Mouse (Mus musculus) C2C12 (cell line): ENCODE data around the gene Mthfr. TPM values are rescaled to one million over a fixed set of nuclear protein-coding genes. Genes with fewer than 3 reads are reported as not detected.

Source experiments
- H3K27me3 ChIP-seq: one replicate; pipeline ENCODE4 v1.6.1; 2011; ENCODE audit not compliant: control insufficient read depth, insufficient read depth, insufficient read length
- H3K36me3 ChIP-seq: one replicate; pipeline ENCODE4 v1.6.1; 2011; ENCODE audit not compliant: control insufficient read depth, insufficient read depth
- H3K4me3 ChIP-seq: one replicate; pipeline ENCODE4 v1.5.1; 2011; ENCODE audit warnings: mild to moderate bottlenecking, control low read depth; ENCODE audit not compliant: poor library complexity, insufficient read depth, severe bottlenecking
- H3K79me2 ChIP-seq: one replicate; pipeline ENCODE4 v1.6.1; 2011; ENCODE audit not compliant: control insufficient read depth, insufficient read depth
- H3K79me3 ChIP-seq: one replicate; pipeline ENCODE4 v1.6.1; 2011; ENCODE audit warnings: low read depth, control low read depth
- H3ac ChIP-seq: one replicate; pipeline ENCODE3; 2011; ENCODE audit warnings: low read depth; ENCODE audit not compliant: control insufficient read depth, insufficient read length
- CEBPB ChIP-seq: IDR thresholded peaks from one replicate; pipeline ENCODE4 v1.6.1; 2011; ENCODE audit warnings: low read depth, mild to moderate bottlenecking, control low read depth, moderate library complexity
- CTCF ChIP-seq: IDR thresholded peaks from one replicate; pipeline ENCODE4 v1.5.1; 2011; ENCODE audit not compliant: control insufficient read depth, insufficient read depth, insufficient read length
- FOSL1 ChIP-seq: IDR thresholded peaks from one replicate; pipeline ENCODE4 v1.8.0; 2011; ENCODE audit warnings: mild to moderate bottlenecking, low read length; ENCODE audit not compliant: poor library complexity, insufficient read depth, severe bottlenecking
- MAX ChIP-seq: IDR thresholded peaks from one replicate; pipeline ENCODE4 v1.6.1; 2011; ENCODE audit warnings: mild to moderate bottlenecking, control low read depth
- MYOD1 ChIP-seq: IDR thresholded peaks from one replicate; pipeline ENCODE4 v1.6.1; 2011; ENCODE audit warnings: low read depth; ENCODE audit not compliant: control insufficient read depth, insufficient read length
- MYOG ChIP-seq: IDR thresholded peaks from one replicate; pipeline ENCODE4 v1.6.1; 2011; ENCODE audit not compliant: control insufficient read depth, insufficient read length; ENCODE audit errors: extremely low read depth
- USF1 ChIP-seq: IDR thresholded peaks from one replicate; pipeline ENCODE4 v1.6.1; 2011; ENCODE audit warnings: low read depth, mild to moderate bottlenecking, control low read depth, moderate library complexity
- polyA plus RNA-seq: library from polyadenylated mRNA; unstranded; fragments of >200 nt; fragmentation: generic; extraction: Trizol; gene quantifications from one replicate; pipeline ENCODE4 v1.2.1, GENCODE M21; 2012; ENCODE audit warnings: missing spikeins

Gene Mthfr
- polyA plus RNA-seq, 1 experiment: 16.1 TPM

DNA sequence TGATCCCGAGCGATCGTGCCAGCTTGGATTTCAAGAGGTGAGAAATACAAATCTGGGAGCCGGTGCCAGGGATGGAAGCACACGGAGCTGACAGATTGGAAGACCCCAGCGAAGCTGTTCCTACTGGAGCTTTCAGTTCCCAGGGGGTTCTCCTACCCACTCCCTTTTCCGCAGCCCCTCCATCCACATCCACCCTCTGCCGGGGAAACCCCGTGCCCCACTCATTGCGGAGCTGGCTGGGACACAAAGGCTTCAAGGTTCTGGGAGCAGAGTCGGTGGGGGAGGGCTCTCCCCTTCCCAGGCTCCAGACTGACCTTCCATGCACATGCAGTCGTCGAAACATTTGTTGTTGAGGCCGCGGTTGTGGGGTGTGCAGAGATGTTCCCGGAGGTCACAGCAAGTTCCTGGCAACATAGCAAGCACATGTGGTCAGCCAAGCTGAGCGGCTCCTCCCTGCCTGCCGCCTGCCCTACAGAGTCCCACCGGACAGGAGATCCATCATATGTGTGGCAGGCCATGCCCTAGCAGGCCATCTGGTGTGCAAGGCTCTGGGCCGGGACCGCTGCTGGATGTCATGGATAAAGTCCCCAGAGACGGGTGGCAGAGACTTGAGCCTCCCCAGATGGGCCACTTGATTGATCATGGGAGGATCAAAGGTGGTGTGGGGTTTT is 68.9 kb downstream of the Mthfr start:
- no peaks in the 10 kb centered on the region for H3K79me3 ChIP-seq
- no peaks in the 10 kb centered on the region for H3K79me2 ChIP-seq
- no peaks in the 10 kb centered on the region for H3K36me3 ChIP-seq
- no peak overlapping the region for H3K4me3 ChIP-seq
- no peak for TF ChIP-seq FOSL1
- no peak for TF ChIP-seq MYOD1
- no peak for TF ChIP-seq CTCF
- TF ChIP-seq MYOG: no peak
- TF ChIP-seq USF1: no peak
- TF ChIP-seq CEBPB: no peak
- no peak for TF ChIP-seq MAX
- H3K27me3 ChIP-seq: no peaks in the 10 kb centered on the region
- H3ac ChIP-seq: no peak overlapping the region

DNA sequence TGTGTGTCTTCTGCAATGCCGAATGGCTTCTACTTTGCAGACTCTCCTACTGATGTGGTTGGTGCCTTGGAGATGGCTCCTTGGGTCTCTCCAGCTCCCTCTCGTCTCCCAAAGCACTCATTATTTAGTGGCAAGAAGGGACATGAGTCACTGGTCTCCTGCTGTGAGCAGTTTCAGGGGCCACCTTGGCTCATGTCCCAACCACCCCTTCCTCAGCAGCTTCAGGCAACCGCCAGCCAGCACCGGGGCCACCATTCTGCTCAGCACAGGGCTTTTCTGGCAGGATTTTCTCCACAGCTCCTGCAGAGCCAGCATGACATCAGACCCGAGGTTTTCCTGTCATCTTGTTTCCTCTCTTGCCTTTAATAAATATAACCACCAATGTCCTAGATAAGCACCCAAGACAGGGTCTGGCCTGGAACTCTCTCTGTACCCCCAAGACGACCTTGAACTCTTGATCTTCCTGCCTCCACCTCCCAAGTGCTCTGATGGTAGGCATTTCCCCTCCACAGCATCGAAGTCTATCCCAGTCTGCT is 69.8 kb downstream of the Mthfr start:
- H3K4me3 ChIP-seq: no peak overlapping the region
- H3K36me3 ChIP-seq: no peaks in the 10 kb centered on the region
- no peaks in the 10 kb centered on the region for H3K27me3 ChIP-seq
- H3K79me2 ChIP-seq: no peaks in the 10 kb centered on the region
- no peak overlapping the region for H3ac ChIP-seq
- TF ChIP-seq MAX: no peak
- no peak for TF ChIP-seq FOSL1
- TF ChIP-seq CEBPB: no peak
- no peak for TF ChIP-seq MYOG
- TF ChIP-seq MYOD1: no peak
- TF ChIP-seq USF1: no peak
- no peak for TF ChIP-seq CTCF
- no peaks in the 10 kb centered on the region for H3K79me3 ChIP-seq

Other genes starting within 250 kb of the Mthfr start
- 0.07 TPM for gene Zfp984, start 229.3 kb upstream of the Mthfr start, polyA plus RNA-seq
- gene Zfp933, start 190.7 kb upstream of the Mthfr start, polyA plus RNA-seq: 0.55 TPM
- 13.5 TPM for gene Miip, start 170.3 kb upstream of the Mthfr start, polyA plus RNA-seq
- gene Fv1, start 170.1 kb upstream of the Mthfr start, polyA plus RNA-seq: 4.6 TPM
- gene Mfn2, start 134.4 kb upstream of the Mthfr start, polyA plus RNA-seq: 46.7 TPM
- 49.2 TPM for gene Plod1, start 102.3 kb upstream of the Mthfr start, polyA plus RNA-seq
- 46.5 TPM for gene 2510039O18Rik, start 98.2 kb upstream of the Mthfr start, polyA plus RNA-seq
- 1.2 TPM for gene Nppb, start 53.3 kb upstream of the Mthfr start, polyA plus RNA-seq
- not detected for gene Nppa, start 38.4 kb upstream of the Mthfr start, polyA plus RNA-seq
- 11.5 TPM for gene Clcn6, start 256 bp upstream of the Mthfr start, polyA plus RNA-seq
- gene Agtrap, start 49.0 kb downstream of the Mthfr start, polyA plus RNA-seq: 8.2 TPM
- 35.6 TPM for gene Mad2l2, start 91.3 kb downstream of the Mthfr start, polyA plus RNA-seq
- gene Draxin, start 91.6 kb downstream of the Mthfr start, polyA plus RNA-seq: 0.01 TPM
- 54.4 TPM for gene Fbxo6, start 113.1 kb downstream of the Mthfr start, polyA plus RNA-seq
- gene Fbxo44, start 121.4 kb downstream of the Mthfr start, polyA plus RNA-seq: 2.1 TPM
- 14.2 TPM for gene Fbxo2, start 121.5 kb downstream of the Mthfr start, polyA plus RNA-seq
- gene Disp3, start 248.9 kb downstream of the Mthfr start, polyA plus RNA-seq: 0.04 TPM